Mouse (Mus musculus) spleen, adult 18-20 months (tissue): Measurements from ENCODE around the gene Plk5.

ENCODE experiments used
- DNase-seq, 2 experiments: peaks; one replicate each; pipeline ENCODE4 v3.0.0; 2022; ENCODE audit warnings: mixed read lengths in 2 of 2

Gene Plk5

DNA sequence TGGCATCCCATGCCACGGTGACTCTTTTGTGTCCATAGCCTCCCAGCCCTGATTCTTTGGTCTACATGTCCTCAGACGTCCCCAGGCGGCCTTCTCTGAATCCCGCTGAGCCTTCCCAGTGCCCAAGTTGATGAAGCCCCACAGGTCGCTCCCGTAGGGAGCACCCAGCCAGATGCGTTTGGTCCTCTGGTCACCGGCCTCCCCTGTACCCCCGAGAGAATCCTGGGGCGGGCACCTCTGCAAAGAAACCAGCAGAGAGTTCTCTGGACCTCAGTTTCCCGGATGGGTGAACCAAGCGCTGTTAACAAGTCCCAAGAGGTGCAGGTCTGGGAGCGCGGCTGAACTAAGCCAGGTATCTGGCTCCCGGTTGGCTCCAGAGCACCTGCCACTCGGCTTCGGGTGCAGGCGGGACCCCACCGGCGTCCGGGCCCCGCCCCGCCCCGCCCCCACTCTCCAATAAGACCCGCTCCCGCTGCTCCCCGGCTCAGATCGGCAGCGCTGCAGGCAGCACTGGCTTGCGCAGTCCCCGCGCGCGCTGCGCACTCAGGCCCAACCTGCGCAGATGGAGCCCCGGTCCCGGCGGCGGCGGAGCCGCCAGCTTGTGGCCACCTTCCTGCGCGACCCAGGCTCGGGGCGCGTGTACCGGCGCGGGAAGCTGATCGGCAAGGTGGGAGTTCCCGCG, at the start of gene Plk5:
Plk5 (plus strand) TSS at position 459 of the 682 bp plus-strand sequence.
- DNase-seq, result no peak

DNA sequence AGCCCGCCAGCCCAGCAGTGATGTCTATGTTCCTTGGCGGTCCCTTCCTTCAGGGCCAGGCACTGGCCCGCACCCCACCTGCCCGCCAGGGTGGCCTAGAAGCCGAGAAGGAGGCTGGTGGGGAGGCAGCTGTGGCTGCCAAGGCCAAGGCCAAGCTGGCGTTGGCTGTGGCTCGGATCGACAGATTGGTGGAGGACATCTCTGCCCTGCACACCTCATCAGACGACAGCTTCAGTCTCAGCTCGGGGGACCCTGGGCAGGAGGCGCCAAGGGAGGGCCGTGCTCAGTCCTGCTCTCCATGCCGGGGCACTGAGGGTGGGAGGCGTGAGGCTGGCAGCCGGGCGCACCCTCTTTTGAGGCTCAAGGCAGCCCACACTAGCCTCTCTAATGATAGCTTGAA, 44.7 kb upstream of the Plk5 start:
- DNase-seq, result no peak

DNA sequence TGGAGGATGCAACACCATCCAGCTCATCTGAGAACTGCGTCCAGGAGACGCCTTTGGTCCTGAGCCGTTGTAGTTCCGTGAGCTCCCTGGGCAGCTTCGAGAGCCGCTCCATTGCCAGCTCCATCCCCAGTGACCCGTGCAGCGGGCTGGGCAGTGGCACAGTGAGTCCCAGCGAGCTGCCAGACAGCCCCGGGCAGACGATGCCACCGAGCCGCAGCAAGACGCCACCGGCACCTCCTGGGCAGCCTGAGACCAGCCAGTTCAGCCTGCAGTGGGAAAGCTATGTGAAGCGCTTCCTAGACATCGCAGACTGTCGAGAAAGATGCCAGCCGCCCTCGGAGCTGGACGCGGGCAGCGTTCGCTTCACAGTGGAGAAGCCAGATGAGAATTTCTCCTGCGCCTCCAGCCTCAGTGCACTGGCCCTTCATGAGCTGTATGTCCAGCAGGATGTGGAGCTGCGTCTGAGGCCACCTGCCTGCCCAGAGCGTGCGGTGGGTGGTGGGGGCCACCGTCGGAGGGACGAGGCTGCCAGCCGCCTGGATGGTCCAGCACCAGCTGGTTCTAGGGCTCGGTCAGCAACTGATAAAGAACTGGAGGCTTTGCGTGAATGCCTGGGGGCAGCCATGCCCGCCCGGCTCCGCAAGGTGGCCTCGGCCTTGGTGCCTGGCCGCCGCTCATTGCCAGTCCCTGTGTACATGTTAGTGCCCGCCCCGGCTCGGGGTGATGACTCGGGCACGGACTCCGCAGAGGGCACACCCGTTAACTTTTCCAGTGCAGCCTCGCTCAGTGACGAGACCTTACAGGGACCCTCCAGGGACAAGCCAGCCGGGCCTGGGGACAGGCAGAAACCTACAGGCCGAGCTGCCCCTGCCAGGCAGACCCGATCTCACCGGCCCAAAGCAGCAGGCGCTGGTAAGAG, 43.4 kb upstream of the Plk5 start:
- DNase-seq, result no peak

DNA sequence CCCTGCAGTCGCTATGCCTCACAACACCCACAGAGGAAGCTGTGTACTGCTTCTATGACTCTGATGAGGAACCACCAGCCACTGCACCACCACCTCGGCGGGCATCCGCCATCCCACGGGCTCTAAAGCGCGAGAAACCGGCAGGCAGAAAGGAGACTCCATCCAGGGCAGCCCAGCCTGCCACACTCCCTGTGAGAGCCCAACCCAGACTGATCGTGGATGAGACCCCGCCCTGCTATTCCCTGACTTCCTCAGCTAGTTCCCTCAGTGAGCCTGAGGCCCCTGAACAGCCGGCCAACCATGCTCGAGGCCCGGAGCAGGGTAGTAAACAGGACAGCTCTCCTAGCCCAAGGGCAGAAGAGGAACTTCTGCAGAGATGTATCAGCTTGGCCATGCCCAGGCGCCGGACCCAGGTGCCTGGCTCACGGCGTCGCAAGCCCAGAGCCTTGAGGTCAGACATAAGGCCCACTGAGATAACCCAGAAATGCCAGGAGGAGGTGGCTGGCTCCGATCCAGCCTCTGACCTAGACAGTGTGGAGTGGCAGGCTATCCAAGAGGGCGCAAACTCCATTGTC, 42.5 kb upstream of the Plk5 start:
- DNase-seq, result peak; percentile 52 to 66

DNA sequence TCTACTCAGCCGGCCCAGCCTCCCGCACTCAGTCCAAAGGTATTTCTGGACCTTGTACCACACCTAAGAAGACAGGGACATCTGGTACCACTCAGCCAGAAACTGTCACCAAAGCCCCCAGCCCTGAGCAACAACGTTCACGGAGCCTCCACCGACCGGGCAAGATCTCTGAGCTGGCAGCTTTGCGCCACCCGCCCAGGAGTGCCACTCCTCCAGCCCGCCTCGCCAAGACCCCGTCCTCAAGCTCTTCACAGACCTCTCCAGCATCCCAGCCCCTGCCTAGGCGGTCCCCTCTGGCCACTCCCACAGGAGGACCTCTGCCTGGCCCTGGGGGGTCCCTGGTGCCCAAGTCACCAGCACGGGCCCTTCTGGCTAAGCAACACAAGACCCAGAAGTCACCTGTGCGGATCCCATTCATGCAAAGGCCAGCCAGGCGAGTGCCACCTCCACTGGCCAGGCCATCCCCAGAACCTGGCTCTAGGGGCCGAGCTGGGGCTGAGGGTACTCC, 41.7 kb upstream of the Plk5 start:
- DNase-seq, result no peak

DNA sequence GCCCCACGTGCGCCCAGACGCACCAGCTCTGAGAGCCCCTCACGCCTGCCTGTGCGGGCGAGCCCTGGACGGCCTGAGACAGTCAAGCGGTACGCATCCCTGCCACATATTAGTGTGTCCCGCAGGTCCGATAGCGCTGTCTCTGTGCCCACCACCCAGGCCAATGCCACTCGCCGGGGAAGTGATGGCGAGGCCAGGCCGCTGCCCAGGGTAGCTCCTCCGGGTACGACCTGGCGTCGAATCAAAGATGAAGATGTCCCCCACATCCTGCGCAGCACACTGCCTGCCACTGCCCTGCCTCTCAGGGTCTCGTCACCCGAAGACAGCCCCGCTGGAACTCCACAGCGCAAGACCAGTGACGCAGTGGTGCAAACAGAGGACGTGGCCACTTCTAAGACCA, 40.9 kb upstream of the Plk5 start:
- DNase-seq, result no peak

DNA sequence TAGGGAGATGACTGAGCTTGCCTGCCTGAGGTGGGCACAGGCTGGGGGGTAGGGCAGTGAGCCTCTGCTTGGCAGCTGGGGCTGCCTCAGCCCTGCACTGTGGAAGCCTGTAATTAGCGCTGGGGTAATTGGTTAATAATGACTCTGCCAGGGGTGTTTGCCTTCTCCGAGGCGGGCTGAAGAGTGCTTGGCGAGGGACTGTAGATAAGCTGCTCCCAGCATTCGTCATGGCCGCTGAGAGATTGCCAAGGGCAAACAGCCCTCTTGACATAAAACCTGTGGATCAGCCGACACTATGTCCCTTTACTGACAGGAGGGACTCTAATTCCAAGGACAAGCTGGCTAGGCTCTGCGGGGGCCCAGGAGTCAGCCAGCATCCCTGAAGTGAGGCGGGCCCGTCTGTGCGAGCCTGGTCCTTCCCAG, 39.9 kb upstream of the Plk5 start:
- no peak for DNase-seq

DNA sequence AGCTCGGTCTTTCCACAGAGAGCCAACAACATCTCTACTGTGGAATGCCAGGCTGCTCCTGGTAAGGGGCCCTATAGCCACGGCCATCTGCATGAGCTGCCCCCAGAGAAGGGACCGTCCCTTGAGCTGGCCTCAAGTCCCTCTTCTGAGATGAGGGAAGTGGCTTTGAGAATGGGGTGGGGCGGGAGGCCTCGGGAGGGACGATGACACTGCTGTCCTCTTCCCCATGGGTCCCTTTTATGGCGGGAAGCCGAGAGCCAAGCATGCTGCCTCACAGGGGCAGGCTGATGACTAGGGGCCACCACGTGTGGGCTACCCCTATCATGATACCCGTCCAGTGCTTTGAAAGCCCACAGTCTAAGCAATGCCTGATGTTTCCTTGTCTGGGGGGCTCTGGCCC, 39.2 kb upstream of the Plk5 start:
- no peak for DNase-seq

DNA sequence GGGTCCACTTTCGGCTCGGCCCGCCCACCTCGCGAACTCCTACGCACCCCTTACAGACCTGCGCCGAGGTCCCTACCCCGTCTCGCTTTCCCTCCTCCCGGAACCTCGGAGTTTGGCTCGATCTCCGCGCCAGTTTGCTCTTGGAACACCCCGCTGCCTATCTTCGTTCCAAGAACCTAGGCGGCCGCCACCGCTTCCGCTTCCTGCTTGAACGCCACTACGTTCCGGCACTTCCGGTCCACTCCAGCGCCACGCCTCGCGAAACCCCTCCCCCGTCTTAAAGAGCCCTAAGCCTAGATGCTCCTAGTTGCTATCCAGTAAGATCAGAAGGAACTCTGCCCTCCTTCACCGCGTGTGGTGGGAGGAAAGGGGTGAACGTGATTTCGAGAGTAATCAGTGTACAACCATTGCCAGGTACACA, 35.9 kb upstream of the Plk5 start, which contains the start of gene 2310011J03Rik:
2310011J03Rik (minus strand) TSS at position 198 of the 421 bp plus-strand sequence.
- peak; percentile 80 to 87 for DNase-seq

DNA sequence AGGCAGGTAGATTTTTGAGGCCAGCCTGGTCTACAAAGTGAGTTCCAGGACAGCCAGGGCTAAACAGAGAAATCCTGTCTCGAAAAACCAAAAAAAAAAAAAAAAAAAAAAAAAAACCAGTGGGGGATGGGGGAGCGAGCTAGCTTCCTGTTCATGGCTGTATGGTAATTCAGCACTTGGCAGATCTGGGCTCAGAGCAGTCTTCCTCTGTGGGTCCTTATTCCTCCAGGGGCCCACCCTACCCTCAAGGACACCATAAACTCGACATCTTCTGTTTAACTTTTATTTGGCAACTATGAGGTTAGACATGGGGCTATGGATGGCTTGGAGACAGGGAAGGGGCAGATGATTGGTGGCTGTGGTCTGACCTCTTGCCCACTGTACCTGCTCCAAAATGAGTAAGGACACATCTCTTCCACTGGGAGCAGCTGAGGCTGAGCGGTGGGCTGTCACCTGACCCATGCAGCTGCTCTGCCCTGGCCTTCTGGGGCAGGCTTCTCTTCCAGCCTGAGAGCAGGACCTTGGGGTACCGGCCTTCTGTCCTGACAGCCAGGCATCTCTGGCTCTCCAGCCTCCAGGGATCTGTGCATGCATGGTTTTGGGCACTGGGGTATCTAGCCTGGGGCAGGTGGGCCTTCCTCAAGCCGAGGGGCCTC, 35.1 kb upstream of the Plk5 start:
- DNase-seq, result no peak

DNA sequence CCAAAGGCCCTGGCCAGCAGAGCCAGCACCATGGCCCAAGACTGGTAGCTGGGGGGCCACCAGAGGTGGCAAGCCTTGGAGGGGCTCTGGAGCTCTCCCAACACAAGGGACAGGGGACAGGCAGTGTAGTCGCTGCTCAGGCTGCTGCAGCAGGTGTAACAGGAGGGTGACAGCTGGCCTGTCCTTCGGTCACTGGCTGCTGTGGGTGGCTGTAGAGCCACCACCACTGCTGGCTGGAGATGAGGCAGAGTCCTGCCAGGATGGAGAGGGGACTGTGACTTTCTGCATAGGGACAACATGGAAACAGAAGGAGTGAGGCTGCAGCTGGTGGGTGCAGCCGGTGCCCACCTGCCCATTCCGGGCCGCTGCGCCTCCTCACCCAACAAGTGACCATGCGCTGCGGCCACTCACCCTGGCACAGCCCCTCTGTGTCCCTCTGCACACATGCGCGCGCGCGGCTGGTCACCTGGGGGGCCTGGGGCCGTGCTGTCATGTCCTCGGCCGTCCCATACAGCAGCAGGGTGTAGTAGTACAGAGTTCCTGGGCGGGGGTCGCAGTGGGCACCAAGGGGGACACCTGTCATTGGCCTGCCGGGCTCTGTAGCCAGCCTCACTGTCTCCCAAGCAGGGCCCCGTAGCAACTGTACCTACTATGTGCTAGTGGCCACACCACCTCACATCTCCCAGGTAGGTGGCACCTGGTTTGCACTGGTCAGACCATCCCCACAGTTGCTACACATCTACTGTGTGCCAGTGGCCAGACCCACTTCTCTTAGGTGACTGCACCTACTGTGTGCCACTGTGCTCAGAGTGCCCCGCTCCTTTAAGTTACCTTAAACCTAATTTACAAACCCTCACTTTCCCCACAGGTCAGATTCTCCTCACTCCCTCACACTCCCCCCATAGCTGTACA, 34.3 kb upstream of the Plk5 start:
- no peak for DNase-seq

DNA sequence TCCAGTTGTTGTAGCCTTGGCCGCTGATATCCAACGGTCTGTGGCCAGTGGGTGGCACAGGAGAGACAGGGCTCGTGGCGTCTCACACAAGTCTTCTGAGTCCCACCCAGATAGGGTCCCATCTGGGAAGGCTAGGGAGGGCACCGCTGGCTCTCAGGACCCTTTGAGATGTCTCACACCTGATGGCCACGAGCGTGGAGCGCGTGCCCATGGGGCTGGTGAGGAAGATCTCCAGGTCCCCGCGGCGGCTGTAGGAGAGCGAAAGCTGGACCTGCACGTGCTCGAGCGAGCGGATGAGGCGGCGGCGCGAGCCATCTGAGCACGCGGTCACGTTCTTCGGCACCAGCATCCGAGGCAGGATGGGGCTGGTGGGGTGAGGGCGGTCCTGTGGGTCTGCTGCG, 33.4 kb upstream of the Plk5 start:
- peak in 1 of 2 experiments; percentile 44 for DNase-seq

DNA sequence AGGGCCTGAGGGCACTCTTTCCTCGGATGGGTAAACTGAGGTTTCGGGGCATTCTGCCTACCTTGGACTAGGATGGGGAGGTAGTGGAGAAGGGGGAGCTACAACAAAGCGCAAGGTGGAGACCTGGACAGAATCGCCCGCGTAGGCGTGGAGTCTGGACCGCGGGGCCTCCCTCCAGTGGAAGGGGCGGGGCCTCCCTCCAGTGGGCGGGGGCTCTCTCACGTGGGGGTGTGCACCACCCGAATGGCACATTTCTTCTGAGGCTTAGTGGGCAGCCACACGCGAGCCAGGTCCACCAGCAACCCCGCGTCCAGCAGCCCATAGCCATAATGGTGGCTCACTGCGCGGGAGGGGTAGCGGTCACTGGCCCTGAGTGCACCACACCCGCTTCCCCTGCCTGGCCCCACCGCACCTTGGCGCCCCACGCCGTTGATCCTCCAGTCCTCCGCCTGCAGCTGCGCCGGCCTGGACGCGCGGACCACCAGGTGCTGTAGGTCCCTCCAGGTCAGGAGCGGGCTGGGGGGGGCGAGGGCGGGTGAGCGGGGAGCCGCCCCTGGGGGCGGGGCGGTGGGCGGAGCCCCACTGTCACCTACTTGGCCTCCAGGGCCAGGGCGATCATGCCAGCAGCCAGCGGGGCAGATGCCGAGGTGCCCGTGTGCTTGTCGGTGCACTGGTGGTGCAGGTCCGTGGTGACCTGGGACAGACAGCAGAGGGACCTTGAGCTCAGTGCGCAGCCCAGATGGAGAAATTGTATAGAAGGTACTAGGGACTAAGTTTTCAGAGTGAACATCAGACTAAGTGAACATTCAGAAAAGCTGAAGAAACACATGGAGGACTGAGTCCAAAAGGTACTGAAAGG, 32.8 kb upstream of the Plk5 start:
- DNase-seq, result peak; percentile 66 to 82

DNA sequence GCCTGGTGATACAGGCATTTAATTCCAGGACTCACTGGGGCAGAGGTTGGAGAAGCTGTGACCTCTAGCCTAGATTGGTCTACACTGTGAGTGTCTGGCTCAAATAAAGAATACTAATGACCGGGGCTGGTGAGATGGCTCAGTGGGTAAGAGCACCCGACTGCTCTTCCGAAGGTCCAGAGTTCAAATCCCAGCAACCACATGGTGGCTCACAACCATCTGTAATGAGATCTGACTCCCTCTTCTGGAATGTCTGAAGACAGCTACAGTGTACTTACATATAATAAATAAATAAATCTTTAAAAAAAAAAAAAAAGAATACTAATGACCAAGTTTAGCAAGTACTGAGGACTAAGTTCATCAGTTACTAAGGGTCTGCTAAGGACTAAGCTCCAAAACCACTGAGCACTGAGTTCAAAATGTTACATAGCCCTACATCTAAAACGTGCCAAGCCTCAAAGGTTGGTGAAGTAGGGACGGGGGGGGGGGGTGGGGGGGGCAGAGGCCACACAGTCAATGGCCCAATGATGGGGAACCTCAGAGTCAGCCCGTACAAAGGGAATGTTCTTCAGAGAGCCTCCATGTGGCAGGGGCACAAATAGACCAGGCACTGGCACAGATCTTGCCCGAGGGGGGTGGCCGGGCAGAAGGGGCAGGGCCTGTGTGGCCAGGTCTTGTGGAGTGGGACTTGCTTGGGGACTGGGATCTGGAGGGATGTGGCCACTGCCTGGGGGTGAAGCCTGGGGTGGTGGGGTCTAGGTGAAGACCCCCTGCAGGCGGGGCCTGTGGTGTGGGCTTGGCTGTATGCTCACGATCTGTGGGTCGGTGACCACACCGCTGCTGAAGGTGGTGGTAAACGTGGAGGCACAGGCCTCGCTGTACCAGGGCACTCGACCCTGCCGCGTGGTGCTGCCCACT, 31.9 kb upstream of the Plk5 start:
- no peak for DNase-seq

DNA sequence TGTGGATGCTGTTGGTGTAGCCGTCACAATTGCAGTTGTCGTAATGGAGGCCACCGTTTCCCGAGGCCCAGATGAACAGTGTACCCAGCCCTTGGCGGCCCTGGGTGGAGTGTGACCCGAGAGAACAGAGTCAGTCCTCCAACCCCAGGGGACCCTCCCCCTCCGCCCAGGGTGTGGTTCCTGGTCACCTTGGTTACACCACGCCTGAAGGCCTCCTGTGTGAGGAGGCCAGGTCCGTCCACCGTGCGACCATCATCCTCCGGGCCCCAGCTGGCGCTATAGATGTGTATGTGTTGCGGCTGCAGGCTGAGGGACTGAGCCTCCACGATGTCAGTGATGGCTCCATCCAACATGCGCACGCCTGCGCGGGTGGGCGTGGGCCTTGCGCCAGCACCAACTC, 31.2 kb upstream of the Plk5 start:
- DNase-seq, result no peak

DNA sequence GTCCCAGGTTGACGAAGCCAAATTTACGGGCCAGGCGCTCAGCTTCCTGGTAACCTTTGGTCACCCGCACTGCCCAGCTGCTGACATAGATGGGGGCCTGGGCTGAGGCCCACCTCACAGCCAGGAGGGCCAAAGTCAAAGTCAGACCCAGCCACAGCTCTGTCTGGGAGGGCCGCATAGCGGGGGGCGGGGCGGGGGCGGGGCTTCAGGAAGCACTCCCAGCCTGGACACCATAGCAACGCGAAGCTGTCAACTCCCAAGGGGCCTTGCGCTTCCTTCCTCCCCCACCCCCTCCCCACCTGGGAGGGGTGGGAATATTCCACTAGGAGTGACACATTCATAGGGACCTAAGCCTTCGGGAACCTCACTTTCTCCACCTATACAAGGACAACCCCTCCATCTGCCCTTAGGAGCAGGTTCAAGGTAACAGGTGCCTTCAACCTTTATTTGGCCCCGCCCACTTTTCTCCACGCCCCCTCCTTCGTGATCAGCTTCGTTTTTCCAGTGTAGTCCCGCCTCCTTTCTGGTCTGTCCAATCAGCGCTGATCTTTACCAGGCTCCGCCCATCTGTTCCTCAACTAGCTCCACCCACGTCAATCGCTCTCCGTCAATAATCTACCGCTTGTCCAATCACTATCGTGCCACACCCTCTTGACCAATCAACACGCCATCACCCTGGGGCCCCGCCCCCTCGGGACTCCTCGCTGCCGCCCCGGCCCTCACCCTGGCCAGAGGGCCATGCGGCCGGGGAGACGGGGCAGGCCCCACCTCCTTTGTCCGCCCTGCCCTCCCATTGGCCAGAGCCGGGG, 26.8 kb upstream of the Plk5 start, which contains the start of the genes Pcsk4 and Reep6:
Pcsk4 (minus strand) TSS at position 226 of the 809 bp plus-strand sequence.
Reep6 (plus strand) TSS at position 681 of the 809 bp plus-strand sequence.
- peak; percentile 88 to 90 for DNase-seq

DNA sequence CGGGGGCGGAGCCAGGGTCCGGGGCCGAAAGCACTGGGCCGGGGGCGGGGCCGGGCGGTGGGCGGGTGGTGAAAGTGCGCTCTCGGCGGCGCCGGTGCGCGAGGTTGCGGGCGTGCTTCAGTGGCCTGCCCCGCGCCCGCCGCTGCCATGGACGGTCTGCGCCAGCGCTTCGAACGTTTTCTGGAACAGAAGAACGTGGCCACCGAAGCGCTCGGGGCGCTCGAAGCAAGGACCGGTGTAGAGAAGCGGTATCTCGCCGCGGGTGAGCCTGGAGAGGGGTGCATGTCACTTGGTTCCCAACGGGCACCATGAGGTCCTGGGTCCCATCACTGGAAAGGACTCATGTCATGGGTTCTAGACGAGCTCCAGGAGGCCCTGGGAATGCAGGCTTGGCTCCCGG, 26.2 kb upstream of the Plk5 start:
- no peak for DNase-seq

DNA sequence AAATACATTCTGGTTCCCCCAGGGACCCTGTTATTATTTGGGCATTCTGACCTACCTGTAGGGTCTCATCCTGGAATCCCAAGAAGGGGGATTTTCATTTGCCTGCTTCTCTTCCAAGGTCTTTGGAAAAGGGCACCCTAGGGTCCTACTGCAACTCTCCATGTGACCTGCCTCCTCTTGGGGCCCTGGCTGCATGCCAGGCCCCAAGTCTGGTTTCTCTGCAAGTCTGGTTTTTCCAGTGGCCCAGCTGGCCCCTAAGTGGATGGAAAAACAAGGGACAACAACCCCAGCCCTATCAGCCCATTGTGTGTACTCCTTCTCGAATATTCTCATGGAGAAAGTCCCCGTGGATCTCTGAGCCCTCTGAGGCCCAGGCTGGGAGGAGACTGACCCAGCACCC, 25.4 kb upstream of the Plk5 start:
- DNase-seq, result no peak
